Mouse (Mus musculus) frontal cortex, adult 2 months (tissue): ENCODE data around the gene Krt87. TPM values are rescaled to one million over a fixed set of nuclear protein-coding genes. Genes with fewer than 3 reads are reported as not detected.

Experiments used
- polyA plus RNA-seq: library from polyadenylated mRNA; depleted of rRNA; stranded (reverse); fragments of >200 nt; gene quantifications from 2 replicates; pipeline ENCODE4 v1.2.3, GENCODE M21; 2012; rRNA removed

Krt87 gene
- polyA plus RNA-seq, 1 experiment: 0.10 TPM

Other genes starting within 250 kb of the Krt87 start
- gene Grasp, start 214.6 kb downstream of the Krt87 start, polyA plus RNA-seq: 43.9 and 53.5 TPM in 2 replicates
- gene Nr4a1, start 184.5 kb downstream of the Krt87 start, polyA plus RNA-seq: 80.9 and 169 TPM in 2 replicates
- gene Atg101, start 154.5 kb downstream of the Krt87 start, polyA plus RNA-seq: 50.2 and 58.3 TPM in 2 replicates
- gene 6030408B16Rik, start 145.6 kb downstream of the Krt87 start, polyA plus RNA-seq: 0.27 and 0.52 TPM in 2 replicates
- gene Krt80, start 68.6 kb downstream of the Krt87 start, polyA plus RNA-seq: 2.0 and 3.3 TPM in 2 replicates
- gene Krt7, start 27.8 kb downstream of the Krt87 start, polyA plus RNA-seq: 0.34 and 1.0 TPM in 2 replicates
- gene Krt88, start 8.9 kb upstream of the Krt87 start, polyA plus RNA-seq: not detected in 2 replicates
- not detected in 2 replicates for gene Krt81, start 24.9 kb upstream of the Krt87 start, polyA plus RNA-seq
- 0.10 TPM in 1 of 2 replicates, not detected in the other for gene Krt86, start 34.7 kb upstream of the Krt87 start, polyA plus RNA-seq
- not detected in 2 replicates for gene Krt83, start 52.7 kb upstream of the Krt87 start, polyA plus RNA-seq
- gene Gm49425, start 78.5 kb upstream of the Krt87 start, polyA plus RNA-seq: not detected in 2 replicates
- gene Krt84, start 94.0 kb upstream of the Krt87 start, polyA plus RNA-seq: 0.06 TPM in 1 of 2 replicates, not detected in the other
- not detected in 2 replicates for gene Krt82, start 111.9 kb upstream of the Krt87 start, polyA plus RNA-seq
- gene Krt90, start 124.1 kb upstream of the Krt87 start, polyA plus RNA-seq: 0.08 and 0.10 TPM in 2 replicates
- gene Krt75, start 135.1 kb upstream of the Krt87 start, polyA plus RNA-seq: not detected in 2 replicates
- gene Gm5414, start 189.4 kb upstream of the Krt87 start, polyA plus RNA-seq: not detected in 2 replicates
- not detected in 2 replicates for gene Gm5478, start 208.6 kb upstream of the Krt87 start, polyA plus RNA-seq
- gene Krt6b, start 241.5 kb upstream of the Krt87 start, polyA plus RNA-seq: not detected in 2 replicates